Mouse (Mus musculus): ENCODE results near the gene Sfxn2. TPM values are rescaled to one million over a fixed set of nuclear protein-coding genes. Genes with fewer than 3 reads are reported as not detected.
"Not testable (repeated sequence)": the region's sequence is repeated elsewhere in the genome, so short reads cannot be mapped to it uniquely, and the experiment has no call there.

Sfxn2 gene
- total RNA-seq, 2 experiments from 2014 or later, result 10.9 to 11.8 TPM

DNA sequence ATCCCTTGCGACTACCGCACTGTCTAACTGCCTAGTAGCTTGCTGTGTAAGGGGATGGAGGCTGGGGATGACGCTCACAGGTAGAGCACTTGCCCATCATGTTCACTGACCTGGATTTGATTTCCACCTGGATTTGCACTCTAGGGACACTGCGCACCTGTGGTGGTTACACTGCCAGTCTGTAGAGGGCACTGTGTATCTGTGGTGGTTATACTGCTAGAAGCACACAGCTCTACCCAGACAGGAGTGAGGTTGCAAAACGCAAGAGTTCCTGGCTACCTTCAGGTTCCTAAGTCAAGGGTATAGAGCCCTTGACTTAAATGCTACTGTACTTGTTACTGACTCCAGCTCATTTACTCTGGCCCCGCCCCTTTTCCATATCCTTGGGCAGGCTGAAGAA lies 35.0 kb upstream of the Sfxn2 start:
- no peak for ATAC-seq (replicated peaks; ENCODE audit: poor library complexity, severe bottlenecking)

DNA sequence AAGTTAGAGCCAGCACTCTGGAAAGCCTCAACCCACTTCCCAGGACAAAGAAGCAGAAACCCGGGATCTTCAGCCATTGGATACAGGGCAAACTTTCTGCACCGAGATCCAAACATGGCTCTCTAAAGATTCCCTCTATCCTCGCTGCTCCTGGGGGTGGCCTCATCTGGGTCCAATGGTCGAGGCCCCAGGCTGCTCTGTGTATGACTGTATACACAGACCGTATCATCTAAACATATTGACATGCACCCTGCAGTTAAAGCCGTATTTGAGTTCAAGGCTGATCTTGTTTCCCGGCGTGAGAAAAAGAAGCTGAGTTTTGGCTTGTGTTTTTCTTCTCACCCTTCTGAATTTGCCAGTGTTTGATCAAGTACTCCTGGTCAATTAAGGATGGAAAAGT lies 30.4 kb upstream of the Sfxn2 start:
- ATAC-seq (replicated peaks; ENCODE audit: poor library complexity, severe bottlenecking), result no peak

DNA sequence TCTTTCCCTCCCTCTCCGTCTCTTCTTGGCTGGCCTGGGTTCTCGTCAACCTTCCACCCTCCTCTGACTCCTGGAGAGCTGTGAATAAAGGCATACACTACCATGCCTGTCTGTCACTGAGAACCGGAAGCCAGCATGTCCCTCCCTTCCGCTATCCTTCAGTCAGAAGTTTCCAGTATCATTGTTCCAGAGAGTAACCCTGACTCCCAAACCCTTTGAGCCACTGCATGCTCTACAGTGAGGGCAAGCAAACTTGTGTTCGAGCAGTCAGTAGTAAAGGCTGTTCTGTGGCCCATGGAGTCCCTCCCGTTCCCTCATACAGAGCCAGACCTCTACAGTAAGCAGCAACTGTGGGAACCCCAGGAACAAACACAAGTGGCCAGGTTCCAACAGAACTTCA lies 25.6 kb upstream of the Sfxn2 start:
- no peak for ATAC-seq (replicated peaks; ENCODE audit: poor library complexity, severe bottlenecking)

- no peak for ATAC-seq (replicated peaks; ENCODE audit: poor library complexity, severe bottlenecking)
Observed at GRCm38 (mm10) chr19:46548110-46548509, 25.1 kb upstream of the Sfxn2 start.

DNA sequence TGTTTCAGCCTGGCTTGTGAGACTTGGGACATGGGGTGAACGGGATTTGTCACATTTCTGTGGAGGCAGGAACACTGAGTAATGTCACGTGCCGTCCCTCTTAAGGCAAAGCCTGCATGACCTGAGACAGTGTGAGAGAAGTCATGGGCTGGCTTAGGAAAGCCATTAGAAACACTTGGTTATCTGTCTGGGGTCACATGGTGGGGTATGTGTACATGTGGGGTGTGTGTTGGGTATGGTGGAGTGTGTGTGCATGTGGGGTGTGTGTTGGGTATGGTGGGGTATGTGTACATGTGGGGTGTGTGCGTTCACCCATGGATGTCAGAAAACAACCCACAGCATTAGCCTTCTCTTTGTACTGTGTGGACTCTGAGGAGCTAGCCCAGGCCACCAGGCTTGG lies 22.8 kb upstream of the Sfxn2 start:
- no peak for ATAC-seq (replicated peaks; ENCODE audit: poor library complexity, severe bottlenecking)

GRCm38 (mm10) chr19:46552496-46552895 lies 20.7 kb upstream of the Sfxn2 start:
- ATAC-seq (replicated peaks; ENCODE audit: poor library complexity, severe bottlenecking), result no peak

DNA sequence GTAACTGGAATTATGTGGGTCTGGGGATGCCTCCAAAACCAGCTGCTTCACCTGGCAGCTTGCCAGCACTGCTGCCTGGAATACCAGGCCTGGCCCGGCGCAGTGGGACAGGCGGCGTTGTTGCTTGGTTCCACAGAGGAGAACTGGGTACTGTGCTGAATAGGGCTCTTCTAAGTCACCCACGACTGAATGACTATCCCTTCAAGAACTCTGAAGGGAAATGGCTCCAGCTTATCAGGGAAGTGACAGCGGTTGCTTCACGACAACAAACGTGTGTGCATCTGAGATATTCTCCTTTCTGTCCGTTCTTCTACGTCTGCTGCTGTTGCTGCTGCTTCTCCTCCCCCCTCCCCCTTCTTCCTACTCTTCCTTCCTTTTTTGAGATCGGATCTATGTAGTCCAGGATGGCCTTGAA lies 19.6 kb upstream of the Sfxn2 start:
- peak; percentile 42; the same call in 1 of the 2 replicates for ATAC-seq (replicated peaks; ENCODE audit: poor library complexity, severe bottlenecking)

- ATAC-seq (replicated peaks; ENCODE audit: poor library complexity, severe bottlenecking), result no peak
Observed at GRCm38 (mm10) chr19:46558009-46558408, 15.2 kb upstream of the Sfxn2 start.

DNA sequence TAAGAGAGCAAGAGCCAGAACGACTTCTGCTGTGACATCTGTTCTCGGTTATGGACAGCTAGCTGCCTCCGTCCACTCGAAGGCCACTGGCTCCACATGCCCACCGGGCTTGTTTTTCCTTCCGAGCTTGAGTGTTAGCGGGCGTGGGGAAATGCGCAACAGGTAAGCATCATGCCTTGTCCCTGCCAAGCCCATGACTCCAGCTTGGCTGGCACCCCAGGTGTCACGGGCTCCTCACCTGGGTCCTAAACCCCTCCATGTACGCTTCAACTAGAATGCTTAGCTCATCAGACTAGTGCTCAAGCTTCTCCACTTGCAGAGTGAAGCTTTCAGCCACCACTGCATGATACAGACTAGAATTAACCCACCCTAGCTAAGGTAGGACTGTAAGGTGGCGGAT lies 14.5 kb upstream of the Sfxn2 start:
- ATAC-seq (replicated peaks; ENCODE audit: poor library complexity, severe bottlenecking), result no peak

DNA sequence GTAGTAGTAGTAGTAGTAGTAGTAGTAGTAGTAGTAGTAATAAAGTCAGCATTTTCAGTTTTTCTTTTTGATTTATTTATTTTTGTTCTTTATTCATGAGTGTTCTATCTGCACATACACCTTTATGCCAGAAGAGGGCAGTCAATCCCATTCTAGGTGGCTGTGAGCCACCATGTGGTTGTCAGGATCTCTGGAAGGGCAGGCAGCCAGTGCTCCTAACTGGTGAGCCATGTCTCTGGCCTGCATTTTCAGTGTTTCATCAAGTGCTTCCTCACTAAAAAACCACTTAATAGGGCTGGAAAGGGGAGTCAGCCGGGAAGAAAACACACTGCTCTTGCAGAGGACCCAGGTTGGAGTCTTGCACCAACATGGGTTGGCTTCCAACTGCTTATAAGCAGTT lies 11.0 kb upstream of the Sfxn2 start:
- peak; percentile 86 for ATAC-seq (replicated peaks; ENCODE audit: poor library complexity, severe bottlenecking)

DNA sequence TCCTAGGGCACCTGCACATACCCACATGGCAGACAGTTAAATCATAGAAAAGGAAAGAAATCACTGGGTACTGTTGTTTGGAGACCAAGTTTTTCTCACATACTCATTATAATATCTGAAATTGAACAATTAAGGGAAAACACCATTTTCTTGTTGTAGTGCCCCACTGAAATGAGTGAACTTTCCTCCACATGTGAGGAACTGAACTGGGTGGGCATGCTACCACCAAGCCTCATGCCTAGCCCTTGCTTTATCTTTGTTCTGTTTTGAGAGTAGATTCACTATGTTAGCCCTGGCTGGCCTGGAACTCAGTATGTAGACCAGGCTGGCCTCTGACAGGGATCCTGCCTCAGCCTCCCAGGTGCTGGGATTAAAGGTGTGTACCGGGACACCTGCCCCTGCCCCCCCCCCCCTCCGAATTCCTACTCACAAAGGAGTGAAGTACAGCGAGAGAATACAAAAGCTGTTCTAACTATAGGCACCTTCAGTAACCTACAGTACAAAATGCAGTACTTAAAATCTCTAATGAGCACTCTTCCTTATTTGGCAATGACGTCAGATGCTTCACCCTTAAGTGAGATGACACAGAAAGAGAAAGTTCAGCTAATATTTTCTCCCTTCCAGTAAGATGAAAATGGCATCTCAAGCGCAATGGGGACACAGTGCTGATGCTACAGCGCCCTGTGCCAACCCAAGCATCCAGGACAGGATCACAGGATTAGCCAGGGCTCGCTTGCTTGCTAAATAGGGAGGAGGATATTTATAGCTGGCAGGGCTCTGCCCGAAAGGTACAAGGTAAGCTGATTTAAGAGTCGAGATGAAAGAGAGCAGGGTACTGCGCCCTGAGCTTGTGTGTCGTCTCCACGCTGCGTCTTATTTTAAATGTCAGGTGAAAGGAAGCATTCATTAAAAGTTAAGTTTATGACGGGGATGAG lies 10.3 kb upstream of the Sfxn2 start:
- ATAC-seq (replicated peaks; ENCODE audit: poor library complexity, severe bottlenecking), result no peak

DNA sequence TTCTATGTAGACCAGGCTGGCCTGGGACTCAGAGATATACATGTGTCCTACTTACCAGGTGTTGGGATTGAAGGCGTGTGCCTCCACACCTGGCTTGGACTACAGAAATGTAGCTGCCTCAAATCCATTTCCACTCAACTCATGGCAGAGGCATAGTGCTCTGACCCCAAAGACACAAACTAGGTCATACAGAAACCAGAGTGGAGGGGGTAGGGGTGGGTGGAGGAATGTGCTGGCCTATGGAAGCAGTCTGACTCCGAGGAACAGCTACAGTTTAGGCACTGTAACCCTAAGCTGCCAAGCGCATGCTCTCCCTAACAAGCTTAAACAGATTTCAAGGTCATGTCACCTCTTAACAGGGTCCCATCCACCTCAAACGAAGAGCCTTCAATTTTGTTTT lies 9.6 kb upstream of the Sfxn2 start:
- no peak for ATAC-seq (replicated peaks; ENCODE audit: poor library complexity, severe bottlenecking)

DNA sequence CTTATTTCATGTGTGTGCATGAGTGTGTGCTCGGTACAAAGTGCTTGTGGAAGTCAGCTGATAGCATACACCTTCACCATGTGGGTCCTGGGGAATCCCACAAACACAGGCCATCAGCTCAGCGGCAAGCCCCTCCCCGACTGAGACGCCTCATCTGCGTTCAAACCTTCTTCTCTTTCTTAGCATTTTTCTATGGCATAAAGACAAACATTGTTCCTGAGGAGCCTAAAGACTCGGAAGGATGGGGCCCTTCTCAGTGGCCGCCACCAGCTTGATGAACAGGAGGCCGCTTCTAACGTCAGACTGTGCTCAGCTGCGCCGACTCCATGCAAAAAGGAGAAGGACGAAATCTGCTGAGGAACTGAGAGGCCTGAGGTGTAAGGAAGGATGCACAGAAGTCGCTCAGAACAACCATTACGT lies 9.1 kb upstream of the Sfxn2 start:
- ATAC-seq (replicated peaks; ENCODE audit: poor library complexity, severe bottlenecking), result no peak

- not testable (repeated sequence) for ATAC-seq (replicated peaks; ENCODE audit: poor library complexity, severe bottlenecking)
Observed at GRCm38 (mm10) chr19:46571211-46571877, 1.8 kb upstream of the Sfxn2 start.

DNA sequence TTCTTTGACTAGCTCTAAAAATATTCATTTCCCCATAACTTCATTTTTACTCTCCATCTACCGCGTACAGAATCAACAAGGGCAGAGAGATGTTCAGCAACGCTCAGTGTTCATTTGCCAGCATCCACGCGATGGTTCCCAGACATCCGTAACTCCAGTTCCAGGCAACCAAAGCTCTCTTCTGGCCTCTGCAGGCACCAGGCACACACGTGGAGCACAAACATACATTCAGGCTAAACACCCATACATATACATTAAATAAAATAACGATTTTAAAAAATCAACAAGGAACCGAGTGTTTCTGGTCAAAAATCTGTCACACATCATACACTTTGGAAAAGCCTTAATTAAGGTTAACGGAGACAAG lies 1.3 kb upstream of the Sfxn2 start:
- no peak for ATAC-seq (replicated peaks; ENCODE audit: poor library complexity, severe bottlenecking)

DNA sequence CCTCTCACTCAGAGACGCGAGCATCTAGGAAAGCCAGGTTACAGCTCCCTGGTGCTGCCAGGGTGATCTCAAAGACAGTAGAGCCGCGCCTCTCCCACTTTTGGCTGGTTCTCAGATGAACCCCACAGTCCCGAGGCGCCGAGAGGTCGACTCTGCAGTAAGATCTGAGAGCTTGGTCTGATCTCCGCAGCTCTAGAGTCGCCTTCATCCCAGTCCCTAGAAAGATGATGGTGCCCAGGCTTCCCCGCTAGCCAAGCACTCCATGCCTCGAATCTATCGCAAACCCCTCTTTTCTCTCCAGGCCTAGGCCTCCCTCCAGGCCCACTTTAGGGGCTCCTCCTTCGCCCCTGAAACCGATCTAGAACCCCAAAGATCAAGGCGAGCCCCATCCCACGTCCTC lies 617 bp upstream of the Sfxn2 start:
- ATAC-seq (replicated peaks; ENCODE audit: poor library complexity, severe bottlenecking), result 0 out of 2 replicates have a peak, but pooled peaks have one; percentile 0

DNA sequence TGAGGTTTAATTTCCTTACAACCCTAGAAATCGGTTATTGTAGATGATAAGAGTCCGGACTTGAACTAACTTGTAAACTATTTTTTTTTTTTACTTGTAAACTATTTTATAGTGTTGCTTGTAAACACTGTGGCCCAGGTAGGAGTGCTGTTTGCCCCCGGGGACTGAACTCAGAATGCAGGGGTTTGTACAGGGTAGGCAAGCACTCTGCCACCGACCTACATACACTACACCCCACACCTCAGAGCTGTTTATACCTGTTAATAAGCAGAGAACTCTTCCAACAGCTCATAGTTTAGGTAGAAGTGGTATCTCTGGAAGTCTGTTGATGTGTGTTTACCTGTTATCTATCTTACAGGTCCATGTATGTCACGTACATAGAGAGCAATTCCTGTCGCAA lies 825 bp downstream of the Sfxn2 start:
- no peak for ATAC-seq (replicated peaks; ENCODE audit: poor library complexity, severe bottlenecking)

DNA sequence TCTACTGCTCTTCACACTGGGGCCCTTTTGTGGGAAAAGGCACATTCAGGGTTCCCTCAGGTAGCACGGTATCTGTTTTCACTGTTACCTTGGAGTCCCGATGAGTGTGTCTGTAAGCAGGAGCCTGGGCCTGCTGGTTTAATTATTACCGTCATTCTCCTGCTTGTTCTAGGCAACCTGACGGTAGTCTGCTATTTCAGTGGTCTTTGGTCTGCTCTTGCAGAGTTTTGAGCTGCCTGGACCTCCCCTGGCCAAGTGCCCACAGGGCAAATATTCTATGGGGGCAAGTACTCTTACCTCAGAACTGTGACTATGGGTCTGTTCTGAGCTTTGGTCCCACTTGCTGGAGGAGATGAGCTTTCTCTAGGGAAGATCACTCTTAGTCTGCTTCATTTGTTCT lies 2.0 kb downstream of the Sfxn2 start:
- no peak for ATAC-seq (replicated peaks; ENCODE audit: poor library complexity, severe bottlenecking)

GRCm38 (mm10) chr19:46587823-46588508 lies 14.8 kb downstream of the Sfxn2 start:
- peak; percentile 90 for ATAC-seq (replicated peaks; ENCODE audit: poor library complexity, severe bottlenecking)

DNA sequence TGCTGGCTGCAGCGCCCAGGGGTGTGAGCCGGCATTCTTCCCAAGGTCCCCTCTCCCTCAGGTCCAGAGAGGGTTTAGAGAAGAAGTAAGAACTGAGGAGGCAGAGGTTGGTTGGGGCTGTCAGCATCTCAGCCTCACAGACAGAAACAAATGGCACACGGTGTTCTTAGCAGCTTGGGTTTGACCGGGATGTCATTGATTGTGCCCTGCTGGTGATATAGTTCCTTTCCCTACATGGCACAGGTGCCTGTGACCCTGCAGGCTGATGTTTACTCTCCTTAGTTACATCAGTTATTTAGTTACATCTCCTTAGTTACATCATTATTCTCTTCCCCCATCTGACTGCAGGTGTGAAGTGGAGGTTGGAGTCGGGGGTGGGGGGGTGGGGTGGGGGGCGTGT lies 18.4 kb downstream of the Sfxn2 start:
- ATAC-seq (replicated peaks; ENCODE audit: poor library complexity, severe bottlenecking), result no peak

- ATAC-seq (replicated peaks; ENCODE audit: poor library complexity, severe bottlenecking), result no peak
Observed at GRCm38 (mm10) chr19:46592751-46593439, 19.7 kb downstream of the Sfxn2 start.

All from granulocyte monocyte progenitor cell, adult 5-6 weeks (primary cell).